Mouse (Mus musculus): ENCODE results near the gene Gmeb2.

The Gmeb2 gene

DNA sequence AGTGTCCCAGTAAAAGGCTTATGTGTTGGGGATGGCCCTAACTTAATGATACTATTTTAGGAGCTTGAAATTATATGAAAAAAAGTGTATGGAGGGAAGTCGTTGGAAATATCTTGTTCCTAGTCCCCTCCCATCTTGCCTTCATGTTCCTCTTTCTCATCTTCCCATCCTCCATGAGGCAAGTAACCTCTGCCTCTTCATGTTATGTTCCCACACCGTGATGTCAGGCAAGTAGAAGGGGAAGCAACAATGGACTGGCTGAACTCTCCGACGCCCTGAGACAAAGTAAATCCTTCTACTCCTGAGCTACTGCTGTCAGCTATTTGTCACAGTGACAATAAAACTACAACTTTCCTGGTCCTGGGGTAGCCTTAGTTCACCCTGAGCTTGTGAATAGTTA, 13.2 kb downstream of the Gmeb2 start:
- DNase-seq (ENCODE audit: low spot score in 2 of 2): no peak

DNA sequence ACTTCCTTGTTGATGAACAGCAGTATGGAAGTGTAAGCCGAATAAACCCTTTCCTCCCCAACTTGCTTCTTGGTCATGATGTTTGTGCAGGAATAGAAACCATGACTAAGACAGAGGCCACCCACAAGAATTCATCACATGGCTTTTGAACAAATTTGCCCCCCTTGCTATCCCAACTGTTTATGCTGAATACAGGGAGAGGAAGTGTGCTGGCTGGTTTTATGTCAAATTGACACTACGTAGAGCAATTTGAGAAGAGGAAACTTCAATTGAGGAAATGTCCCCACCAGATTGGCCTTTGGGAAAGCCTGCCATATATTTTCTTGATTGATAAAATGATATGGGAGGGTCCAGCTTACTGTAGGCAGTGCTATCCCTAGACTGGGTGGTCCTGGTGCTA, 14.0 kb downstream of the Gmeb2 start:
- no peak for DNase-seq (ENCODE audit: low spot score in 2 of 2)

DNA sequence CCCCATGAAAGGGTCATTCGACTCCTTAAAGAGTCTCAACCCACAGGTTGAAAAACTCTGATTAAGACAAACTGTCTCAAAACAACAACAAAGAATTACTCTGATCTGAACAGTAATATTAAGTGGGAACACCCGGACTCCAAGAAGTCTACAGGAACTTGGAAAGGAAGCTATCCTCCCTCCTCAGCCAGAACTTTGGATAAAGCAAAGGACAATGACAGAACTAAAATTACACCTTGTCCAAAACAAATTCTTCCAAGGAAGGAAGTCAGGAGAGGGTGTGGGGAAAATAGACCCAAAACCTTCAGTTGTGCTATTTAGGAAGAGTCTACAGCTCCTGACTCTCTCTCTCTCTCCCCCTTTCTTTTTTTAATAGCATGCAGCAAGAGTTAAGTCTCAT, 15.7 kb downstream of the Gmeb2 start:
- DNase-seq (ENCODE audit: low spot score in 2 of 2): no peak

DNA sequence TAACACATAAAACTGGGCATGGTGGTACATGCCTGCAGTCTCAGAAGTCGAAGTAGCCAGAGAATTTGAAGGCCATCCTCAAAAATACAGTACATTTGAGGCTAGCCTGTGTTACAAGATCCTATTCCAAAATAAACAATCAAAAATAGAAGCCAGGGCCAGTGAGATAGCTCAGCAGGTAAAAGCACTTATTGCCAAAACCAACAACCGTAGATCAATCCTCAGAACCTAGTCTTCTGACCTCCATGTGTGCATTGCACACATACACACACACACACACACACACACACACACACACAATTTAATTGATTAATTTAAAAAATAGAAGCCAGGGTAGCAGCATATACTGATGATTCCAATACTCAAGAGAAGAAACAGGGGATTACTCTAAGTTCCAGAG, 21.0 kb downstream of the Gmeb2 start:
- DNase-seq (ENCODE audit: low spot score in 2 of 2): no peak

DNA sequence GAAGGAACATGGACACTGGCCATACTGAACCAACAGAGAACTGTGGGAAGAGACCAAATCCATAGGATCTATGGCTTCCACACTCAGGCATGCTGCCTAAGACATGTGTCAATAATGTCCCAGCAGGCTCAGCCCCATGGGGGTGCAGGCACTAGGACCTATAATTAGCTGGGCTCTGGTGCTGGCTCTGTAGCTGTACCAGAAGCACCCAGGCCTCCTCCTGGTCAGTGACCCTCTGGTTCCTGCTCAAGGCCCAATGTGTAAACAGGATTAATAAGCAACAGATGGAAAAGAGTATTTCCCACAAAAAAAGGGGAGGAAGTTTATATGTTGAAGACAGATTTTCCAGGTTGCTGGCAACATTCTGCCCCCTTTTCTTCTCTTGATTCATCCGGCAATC, 34.6 kb downstream of the Gmeb2 start:
- no peak for DNase-seq (ENCODE audit: low spot score in 2 of 2)

DNA sequence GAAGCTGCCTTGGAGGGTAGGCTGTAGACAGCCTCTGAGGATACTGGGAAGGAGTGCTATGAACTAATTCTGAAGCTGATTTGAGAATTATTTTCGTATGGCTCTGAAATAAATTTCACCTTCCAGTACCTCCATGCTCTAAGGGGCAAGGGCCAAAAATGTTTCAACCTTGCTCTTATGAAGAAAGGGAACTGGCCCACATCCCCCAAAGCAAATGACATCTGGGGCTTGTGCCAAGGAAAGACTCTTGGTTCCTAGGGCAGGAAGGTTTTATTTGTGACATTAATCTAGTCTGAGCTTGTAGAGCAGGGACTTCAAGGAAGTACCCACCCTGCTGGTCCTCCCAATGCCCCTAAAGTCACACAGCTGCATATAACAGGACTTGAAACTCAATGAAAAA, 36.0 kb downstream of the Gmeb2 start:
- no peak for DNase-seq (ENCODE audit: low spot score in 2 of 2)

DNA sequence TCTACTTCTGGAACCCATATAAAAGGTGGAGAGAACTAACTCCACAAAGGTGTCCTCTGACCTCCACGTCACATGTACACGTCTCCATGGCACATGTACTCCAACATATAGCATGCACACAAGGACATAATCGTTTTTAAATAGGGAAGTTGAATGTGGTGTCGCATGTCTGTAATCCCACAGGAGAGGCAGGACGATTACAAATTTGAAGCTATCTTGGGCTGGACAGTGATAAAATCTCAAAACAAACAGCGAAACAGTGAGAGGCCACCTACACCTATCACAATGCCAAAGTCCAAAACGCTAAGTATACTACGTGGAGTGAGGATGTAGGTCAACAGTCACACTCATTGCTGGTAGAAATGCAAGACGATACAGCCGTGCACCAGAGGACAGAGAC, 38.6 kb downstream of the Gmeb2 start:
- DNase-seq (ENCODE audit: low spot score in 2 of 2): no peak

DNA sequence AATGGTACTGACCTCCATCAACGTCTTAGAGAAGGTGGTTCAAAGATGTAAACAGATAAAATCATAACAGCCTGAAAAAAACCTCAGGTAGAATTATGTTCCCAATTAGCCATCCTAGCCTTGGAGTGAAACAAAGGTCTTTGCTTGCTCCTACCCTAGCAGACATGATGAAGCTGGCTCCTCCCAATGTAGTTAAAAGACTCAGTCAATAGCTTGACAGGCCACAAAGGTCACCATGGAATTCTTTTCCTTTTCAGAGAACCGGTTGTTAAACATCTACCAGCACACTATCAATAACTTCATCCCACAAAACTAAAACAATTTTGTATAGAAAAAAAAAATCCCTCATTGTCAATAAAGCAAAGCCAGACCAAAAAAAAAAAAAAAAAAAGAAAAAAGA, 42.8 kb downstream of the Gmeb2 start:
- DNase-seq (ENCODE audit: low spot score in 2 of 2): no peak

DNA sequence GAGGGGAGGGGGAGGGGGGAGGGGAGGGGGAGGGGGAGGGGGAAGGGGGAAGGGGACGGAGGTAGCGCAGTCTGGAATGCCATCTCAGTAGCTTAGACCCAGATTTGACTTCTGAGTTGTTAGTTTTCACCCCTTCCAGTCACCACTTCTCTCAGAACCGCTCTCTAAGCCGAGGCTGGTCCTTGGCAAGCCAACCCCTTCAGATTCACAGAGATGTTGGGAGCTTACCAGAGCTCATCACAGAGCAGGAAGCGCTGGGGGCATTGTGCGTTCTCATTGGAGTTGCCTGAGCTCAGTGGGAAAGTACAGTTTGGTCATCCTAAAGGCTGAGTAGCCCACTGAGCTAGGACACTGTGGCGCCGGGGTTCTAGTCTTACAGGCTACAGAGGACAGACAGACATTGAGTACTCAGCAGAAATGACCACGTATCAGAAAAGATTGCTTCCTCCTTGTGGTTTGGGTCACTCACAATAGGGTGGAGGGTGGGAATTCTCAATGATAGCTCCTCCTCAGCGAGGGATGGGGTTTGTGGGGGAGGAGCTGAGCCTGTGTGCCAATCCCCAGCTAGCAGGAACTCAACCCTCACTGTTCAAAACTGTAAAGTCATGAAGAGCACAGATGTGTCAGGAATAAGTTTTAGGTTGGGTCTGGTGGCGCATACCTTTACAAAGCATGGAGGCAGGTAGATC, 44.0 kb downstream of the Gmeb2 start:
- DNase-seq (ENCODE audit: low spot score in 2 of 2): peak; percentile 22 to 29

DNA sequence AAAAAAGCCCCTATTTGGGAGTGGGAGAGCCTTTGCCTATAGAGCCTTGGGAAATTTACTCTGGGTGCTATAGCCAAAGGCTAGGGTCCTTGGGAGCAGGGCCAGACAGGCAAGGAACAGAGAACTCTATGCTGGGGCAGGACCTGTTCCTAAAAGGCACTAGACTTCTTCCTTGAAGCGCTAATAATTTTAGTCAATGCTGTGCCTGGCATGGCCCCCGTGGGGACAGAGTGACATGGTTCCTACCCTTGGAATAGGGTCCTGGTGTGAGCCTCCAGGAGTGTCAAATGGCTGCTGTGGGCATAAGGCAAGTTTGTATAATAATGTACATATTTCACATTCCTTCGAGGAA, 45.5 kb downstream of the Gmeb2 start:
- DNase-seq (ENCODE audit: low spot score in 2 of 2): no peak

DNA sequence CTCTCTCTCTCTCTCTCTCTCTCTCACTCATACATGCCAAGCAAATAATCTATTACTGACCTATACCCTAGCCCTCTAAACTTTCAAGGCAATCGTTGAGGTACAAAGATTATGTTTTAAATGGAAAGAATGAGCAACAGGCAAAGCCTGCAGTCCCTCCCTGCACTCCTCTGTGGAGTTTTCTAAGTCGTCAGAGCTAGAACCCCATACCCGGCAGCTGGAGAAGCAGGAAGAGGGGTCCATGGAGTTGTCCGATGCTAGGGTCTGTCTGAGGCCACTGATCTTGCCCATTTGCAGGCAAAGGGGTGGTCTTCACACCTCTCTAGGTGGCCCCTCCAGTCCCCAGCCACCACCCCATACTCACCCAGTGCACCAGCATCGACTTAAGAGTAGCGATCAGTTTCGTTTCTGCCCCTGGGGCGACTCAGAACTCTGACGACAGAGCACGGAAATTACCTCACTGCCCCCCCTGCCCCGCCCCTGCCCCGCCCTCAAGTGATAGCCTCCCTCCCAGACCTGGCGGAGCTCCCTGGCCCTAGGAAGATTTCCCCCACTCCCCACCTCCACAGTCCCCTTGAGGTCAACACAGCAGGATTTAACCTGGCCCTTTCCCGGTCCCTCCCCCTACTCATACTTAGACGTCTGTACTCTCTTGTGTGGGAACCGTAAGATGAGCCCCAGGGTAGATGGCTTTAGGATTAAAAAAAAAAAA, 46.1 kb downstream of the Gmeb2 start, which contains the start of gene Helz2:
TSS of gene Helz2 (minus strand) at position 426 of the 712 bp plus-strand sequence.
- peak; percentile 19 to 27 for DNase-seq (ENCODE audit: low spot score in 2 of 2)

DNA sequence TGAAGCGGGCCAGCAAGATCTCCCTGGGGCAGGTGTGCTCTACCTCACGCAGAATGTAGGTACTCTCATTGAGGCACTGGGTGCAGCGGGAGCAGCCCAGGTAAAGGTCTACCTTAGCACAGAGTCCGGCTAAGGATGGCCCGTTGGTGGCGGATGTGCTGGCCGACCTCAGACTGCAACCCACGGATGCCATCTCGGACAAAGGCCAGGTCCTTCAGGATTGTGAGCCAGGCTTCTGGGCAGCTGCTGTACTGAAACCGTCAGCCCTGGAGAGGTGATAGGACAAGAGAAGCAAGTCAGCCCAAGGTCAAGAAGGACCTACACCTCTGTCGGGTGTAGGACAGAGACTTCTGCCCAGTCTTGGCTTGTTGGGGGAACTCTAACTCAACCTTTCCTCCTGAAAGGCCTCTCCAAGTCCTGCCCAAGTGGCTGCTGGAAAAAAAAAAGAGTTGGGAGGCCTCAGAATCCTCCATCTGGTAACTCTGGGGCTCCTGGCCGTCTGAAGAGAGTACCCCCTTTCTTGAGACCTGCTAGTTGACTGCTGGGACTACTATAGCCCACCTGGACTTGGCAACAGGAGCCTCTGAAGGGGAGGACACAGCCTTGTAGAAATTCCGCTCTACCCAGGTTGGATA, 46.9 kb downstream of the Gmeb2 start:
- DNase-seq (ENCODE audit: low spot score in 2 of 2): no peak

DNA sequence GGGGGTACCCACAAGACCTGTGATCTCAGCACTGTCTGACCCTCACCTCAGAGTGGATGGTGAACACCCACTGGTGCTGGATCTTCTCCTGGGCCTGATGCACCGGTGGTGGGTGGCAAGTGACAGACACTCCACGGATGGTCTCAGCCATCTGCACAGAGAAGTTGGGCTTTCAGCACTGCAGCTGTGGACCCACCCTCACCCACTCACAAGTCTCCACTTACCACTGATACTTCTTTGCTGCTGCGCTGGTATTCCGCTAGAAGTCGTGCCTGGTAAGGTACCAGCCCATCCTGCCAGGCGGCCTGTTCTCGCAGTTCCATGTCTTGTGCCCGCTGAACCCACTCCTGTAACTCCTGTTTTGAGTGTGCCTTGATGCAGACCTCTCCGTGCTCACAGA, 48.6 kb downstream of the Gmeb2 start:
- DNase-seq (ENCODE audit: low spot score in 2 of 2): no peak

DNA sequence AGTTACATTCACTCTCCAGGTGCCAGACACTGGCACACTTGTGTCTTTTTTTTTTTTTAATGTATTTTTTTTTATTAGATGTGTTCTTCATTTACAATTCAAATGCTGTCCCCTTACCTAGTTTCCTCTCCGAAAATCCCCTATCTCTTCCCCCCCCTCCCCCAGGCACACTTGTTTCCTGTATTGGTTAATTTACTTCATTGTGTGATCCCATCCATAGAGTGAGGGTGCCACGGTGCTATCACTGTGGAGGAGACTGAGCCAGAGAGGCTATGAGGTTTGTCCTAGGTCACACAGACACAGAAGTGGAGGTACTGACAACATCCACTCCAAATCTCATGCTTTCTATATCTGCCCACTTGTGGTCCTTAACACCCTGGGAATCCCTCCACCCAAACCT, 49.0 kb downstream of the Gmeb2 start:
- DNase-seq (ENCODE audit: low spot score in 2 of 2): no peak

DNA sequence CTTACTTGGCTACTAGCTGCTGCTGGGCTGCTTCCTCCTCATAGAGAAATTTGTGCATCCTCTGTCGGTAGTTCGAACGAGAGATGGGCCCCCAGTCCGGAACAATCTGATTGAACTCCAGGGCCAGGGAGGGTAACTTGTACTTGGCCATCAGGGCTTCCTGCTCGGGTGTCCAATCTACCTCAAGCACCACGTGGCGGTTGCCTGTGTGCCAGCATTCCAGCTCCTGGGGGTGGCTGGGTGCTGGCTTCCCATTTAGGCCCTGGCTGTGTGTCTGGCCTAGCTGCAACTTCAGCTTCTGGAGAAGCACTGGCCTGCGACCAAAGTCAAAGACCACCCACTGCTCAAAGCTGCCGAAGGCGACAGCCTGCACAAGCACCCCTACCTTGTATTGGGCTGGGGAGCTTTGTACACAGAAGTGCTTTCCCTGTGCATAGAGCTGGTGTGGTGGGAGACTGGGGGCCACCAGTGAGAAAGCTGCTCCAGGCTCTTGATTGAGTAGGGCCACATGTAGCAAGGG, 49.7 kb downstream of the Gmeb2 start:
- no peak for DNase-seq (ENCODE audit: low spot score in 2 of 2)

DNA sequence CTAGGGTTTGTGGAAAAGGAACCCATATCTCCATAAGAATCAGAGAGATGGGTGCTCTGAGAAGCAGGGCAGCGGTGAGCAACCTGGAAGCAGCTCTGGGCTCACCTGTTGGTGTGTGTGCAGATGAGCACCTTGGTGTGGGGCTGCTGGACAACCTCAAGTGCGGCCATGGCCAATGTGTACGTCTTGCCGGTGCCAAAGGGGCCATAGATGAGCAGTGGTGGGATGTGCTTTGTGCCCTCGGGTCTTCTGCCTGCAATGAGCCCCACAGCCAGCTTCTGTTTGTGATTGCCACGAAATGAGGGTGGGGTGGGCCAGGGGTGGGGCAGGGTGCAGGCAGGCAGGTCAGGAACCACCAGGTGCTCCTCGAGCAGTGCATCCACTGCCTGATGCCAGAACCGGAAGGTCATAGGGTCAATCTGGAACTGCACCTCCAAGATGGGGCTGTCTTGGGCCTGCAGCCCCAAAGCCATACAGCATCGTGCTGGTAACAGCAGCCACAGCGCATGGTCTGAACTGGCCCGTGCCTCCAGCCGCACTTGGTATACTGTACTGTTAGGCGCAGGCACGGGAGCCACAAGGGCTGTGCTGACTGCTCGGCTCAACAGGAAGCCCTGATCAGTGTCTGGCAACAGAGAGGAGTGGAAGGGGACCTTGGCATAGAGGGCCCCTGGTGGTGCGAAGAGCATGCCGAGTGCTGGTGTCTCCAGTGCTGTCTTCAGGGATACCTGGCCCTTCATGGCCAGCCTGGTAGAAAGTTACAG, 50.4 kb downstream of the Gmeb2 start:
- DNase-seq (ENCODE audit: low spot score in 2 of 2): no peak

DNA sequence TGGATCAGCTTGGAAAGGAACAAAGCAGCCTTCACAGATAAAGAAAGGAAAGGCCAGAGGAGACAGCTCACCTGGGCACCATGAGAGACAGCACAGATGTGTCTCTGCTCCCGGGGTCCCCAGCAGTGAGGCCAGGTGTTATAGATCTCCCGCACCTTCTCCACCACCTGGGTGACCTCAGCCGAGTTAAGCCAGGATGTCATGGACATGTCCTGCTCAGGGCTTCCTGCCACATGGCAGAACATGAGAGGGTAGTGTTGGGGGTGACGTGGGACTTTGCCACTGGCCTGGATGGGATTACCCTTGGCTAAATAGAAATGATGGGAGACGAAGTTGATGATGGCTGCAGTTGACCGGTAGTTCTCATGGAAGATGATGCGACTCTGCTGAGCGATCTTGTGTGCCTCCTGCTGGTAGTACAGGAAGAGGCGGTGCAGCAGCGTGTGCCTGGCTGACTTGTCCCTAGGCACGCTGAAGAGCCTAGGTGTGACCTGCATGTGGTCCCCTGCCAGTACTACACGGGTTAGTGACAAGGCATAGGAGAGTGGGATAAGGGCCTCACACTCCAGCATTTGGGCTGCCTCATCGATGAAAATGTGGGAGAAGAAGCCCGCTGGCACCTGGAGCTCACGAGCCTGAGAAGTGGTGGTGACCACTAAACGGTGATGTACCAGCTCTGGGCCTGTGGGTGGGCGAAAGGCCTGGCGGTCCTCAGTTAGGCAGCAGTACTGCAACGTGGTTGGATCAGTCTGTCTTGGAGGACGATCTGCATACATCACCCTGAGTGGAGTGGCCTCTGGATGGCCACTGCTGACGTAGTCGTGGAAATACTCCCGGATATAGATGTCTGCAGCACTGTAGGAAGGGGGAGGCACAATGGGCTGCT, 51.9 kb downstream of the Gmeb2 start:
- no peak for DNase-seq (ENCODE audit: low spot score in 2 of 2)

DNA sequence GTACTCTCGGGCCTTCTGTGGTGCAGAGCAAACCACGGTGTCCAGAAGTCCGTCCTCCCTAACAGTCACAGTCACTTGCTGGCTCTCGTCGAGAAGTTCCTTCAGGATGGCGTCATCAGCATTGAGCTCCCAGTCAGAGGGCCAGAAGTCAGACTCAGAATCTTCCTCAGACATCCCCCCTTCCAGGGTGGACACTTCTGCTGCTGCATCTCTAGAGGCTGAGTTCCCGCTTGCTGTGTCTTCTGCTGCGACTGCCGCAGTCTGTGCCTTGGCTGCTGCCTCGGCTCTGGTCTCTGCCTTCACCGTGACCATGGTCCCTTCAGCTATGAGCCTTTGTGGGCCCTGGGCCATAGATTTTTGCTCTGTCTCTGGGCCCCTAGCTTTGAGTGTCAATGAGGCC, 53.2 kb downstream of the Gmeb2 start:
- DNase-seq (ENCODE audit: low spot score in 2 of 2): no peak

DNA sequence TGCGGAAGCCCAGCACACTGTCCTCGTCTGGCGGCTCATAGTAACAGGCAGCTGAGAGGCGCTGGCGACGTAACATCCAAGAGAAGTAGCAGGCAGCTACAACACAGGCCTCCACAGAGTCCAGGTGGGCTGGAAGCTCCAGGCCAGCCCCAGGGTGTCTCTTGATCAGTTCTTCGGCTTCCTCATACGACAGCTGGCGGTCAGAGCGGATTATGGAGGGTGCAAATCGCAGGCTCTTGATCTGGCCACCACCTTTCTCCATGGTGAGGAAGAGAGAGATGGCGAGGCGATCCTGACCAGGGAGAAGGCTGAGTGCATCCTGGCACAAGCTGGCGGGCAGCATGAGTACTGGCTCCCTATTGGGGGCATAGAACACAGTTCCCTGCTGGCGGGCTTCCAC, 54.4 kb downstream of the Gmeb2 start:
- no peak for DNase-seq (ENCODE audit: low spot score in 2 of 2)

DNA sequence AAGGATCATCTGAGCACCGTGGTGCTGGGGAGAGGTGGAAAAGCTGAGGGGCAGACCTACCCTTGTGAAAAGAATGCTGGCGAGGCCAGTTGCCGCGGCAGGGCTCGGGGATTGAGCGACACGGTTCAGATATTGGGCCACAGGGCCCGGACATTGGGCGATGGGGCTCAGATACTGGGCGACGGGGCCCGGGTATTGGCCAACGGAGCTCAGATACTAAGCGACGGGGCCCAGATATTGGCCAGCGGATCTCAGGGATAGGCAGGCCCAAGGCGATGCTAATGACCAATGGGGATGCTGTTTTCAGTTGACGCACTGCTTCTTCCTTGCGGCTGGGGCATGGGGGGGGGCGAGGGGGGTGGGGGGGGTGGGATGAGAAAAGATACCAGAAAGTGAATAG, 56.7 kb downstream of the Gmeb2 start:
- no peak for DNase-seq (ENCODE audit: low spot score in 2 of 2)

DNA sequence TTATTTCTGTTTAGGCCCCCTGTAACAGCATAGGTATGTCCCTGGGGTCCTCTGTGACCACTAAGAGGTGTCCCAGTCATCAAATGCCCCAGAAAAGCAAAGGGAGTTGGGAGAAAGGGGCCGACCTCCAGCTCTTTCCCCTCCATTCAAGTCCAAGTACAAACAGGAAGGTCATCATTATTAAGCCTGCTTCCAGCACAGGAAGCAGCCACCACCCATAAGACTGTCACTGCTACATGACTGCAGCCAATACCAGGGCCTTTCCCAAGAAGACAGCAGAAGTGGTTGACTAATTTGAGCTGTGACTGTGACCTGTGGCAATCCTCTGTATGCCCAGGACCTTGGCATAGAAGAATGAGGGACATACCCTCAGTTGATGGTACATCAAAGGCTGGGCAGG, 59.5 kb downstream of the Gmeb2 start:
- no peak for DNase-seq (ENCODE audit: low spot score in 2 of 2)

Data from urinary bladder, adult 18-20 months (tissue).